Mouse (Mus musculus) liver, embryonic 13.5 days (tissue): ENCODE data around the gene Imp3. TPM values are rescaled to one million over a fixed set of nuclear protein-coding genes. Genes with fewer than 3 reads are reported as not detected.
A peak's percentile ranks its signal among the peaks of the same experiment; 100 is the strongest.

Experiments
- ATAC-seq: fragments of 200-750 bp; cut with Nextera tagmentation; 2 replicates; pipeline ENCODE4 v1.8.0; 2017; ENCODE audit warnings: low read depth, mild to moderate bottlenecking, moderate number of reproducible peaks, moderate library complexity
- DNase-seq: peaks from one replicate; pipeline ENCODE4 v3.0.0; 2022
- H3K27ac ChIP-seq: fragments of 300-500 bp; sonication (generic); 2 replicates; pipeline ENCODE4 v1.5.1; 2015; ENCODE audit warnings: moderate library complexity, mild to moderate bottlenecking, inconsistent platforms
- H3K27me3 ChIP-seq: fragments of 300-500 bp; sonication (generic); 2 replicates; pipeline ENCODE4 v1.6.1; 2015; ENCODE audit warnings: mild to moderate bottlenecking, inconsistent platforms
- H3K36me3 ChIP-seq: fragments of 300-500 bp; sonication (generic); 2 replicates; pipeline ENCODE4 v1.6.1; 2015; ENCODE audit warnings: mild to moderate bottlenecking, inconsistent platforms
- H3K4me1 ChIP-seq: fragments of 300-500 bp; sonication (generic); replicated peaks from 2 replicates; pipeline ENCODE4 v1.6.1; 2015; ENCODE audit warnings: inconsistent platforms
- H3K4me2 ChIP-seq: fragments of 300-500 bp; sonication (generic); 2 replicates; pipeline ENCODE4 v1.6.1; 2015; ENCODE audit warnings: inconsistent platforms, mild to moderate bottlenecking, moderate library complexity
- H3K4me3 ChIP-seq: fragments of 300-500 bp; sonication (generic); replicated peaks from 2 replicates; pipeline ENCODE4 v1.5.1; 2015; ENCODE audit warnings: mild to moderate bottlenecking, inconsistent platforms
- H3K9ac ChIP-seq: fragments of 300-500 bp; sonication (generic); 2 replicates; pipeline ENCODE4 v1.6.1; 2015; ENCODE audit warnings: mild to moderate bottlenecking, inconsistent platforms
- H3K9me3 ChIP-seq: fragments of 300-500 bp; sonication (generic); replicated peaks from 2 replicates; pipeline ENCODE4 v1.6.1; 2016; ENCODE audit warnings: inconsistent platforms
- WGBS: fragments of 180-500 bp; shearing (Covaris S2); methylation state at CpG from one replicate; pipeline ENCODE4 v1.1.7; 2015; ENCODE audit not compliant: insufficient replicate concordance; 5-methylcytosine and 5-hydroxymethylcytosine counted together
- polyA plus RNA-seq: library from polyadenylated mRNA; unstranded; fragments of >200 nt; fragmentation: Nextera tagmentation; extraction: Ambion mirVana; gene quantifications from 2 replicates; pipeline ENCODE4 v1.2.1, GENCODE M21; 2015

The Imp3 gene
- polyA plus RNA-seq, 1 experiment from 2014 or later = 66.1 TPM

DNA sequence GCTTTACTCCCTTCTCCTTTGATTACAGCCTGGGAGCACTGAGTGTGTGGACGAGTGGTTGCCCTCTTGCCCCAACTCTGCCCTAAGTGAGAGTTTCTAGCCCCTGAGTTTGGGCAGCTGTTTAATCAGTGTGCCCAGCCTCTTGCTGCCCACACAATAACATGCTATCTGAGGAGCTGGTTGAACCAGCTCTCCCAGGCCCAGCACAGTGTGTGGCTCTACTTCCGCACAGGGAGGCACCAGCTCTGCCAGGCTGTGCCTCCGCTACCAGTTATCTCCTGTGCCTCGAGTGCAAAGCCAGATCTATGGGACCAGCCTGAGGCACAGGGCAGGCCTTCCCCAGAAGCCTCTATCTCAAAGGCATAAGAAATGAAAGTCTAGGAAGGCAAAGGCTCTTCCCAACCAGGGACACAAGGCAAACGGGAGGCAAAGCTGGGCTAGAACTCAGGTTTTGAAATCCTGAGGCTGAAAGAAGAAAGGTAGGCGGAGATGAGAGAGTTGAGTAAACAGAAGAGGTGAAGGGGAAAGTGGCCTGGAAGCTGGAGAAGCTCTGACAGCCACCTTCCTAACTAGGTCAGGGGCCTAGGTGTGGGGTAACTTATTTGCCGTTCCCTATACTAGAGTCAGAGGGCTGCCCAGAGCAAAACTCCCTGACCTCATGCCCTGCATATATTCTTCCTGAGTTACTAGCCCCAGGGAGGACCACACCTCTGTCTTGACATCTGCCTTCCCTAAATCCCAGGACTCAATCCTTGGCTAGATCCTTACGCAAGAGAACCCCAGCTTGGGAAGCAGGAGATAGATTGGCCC, 13.2 kb upstream of the Imp3 start:
- DNase-seq = no peak
- ATAC-seq = no peak
- H3K27ac ChIP-seq = no peak overlapping the region; the same call in 1 of the 2 replicates

GRCm38 (mm10) chr9:56924651-56925027, 12.6 kb upstream of the Imp3 start:
- DNase-seq = no peak

More for the DNA sequence above, 13.2 kb upstream of the Imp3 start:
- peak overlapping the region; percentile 48 for H3K4me2 ChIP-seq
- no peak overlapping the region for H3K9ac ChIP-seq
- H3K9me3 ChIP-seq = no peaks in the 10 kb centered on the region
- H3K36me3 ChIP-seq = peaks cover 6% of the 10 kb centered on the region
- WGBS = 54% methylated on average over 8 of the region's 8 CpGs
- H3K4me1 ChIP-seq = peaks cover 54% of the 10 kb centered on the region
- peaks cover 23% of the 10 kb centered on the region for H3K27me3 ChIP-seq
- peak overlapping the region; percentile 21 for H3K4me3 ChIP-seq

GRCm38 (mm10) chr9:56925291-56926024, 11.8 kb upstream of the Imp3 start:
- Histone ChIP-seq H3K9me3 (no peaks in the 10 kb centered on the region), H3K27ac (no peak overlapping the region), H3K9ac (0 out of 2 replicates have a peak overlapping the region, but pooled peaks have one; percentile 22), H3K4me2 (peak overlapping the region; percentile 48), H3K4me1 (peaks cover 55% of the 10 kb centered on the region), H3K4me3 (peak overlapping the region; percentile 18), H3K36me3 (peaks cover 6% of the 10 kb centered on the region), H3K27me3 (peaks cover 37% of the 10 kb centered on the region)
- no peak for DNase-seq
- ATAC-seq = no peak
- WGBS = 80% methylated on average over 26 of the region's 26 CpGs

More at GRCm38 (mm10) chr9:56924651-56925027, 12.6 kb upstream of the Imp3 start:
- peaks cover 55% of the 10 kb centered on the region for H3K4me1 ChIP-seq
- no peaks in the 10 kb centered on the region for H3K9me3 ChIP-seq
- H3K36me3 ChIP-seq = peaks cover 6% of the 10 kb centered on the region
- H3K4me3 ChIP-seq = peak overlapping the region; percentile 21
- ATAC-seq = peak; percentile 13; the same call in 1 of the 2 replicates
- no peak overlapping the region for H3K27ac ChIP-seq
- H3K9ac ChIP-seq = 0 out of 2 replicates have a peak overlapping the region, but pooled peaks have one; percentile 22
- 18% methylated on average over 7 of the region's 7 CpGs for WGBS
- H3K4me2 ChIP-seq = peak overlapping the region; percentile 48
- H3K27me3 ChIP-seq = peaks cover 29% of the 10 kb centered on the region

DNA sequence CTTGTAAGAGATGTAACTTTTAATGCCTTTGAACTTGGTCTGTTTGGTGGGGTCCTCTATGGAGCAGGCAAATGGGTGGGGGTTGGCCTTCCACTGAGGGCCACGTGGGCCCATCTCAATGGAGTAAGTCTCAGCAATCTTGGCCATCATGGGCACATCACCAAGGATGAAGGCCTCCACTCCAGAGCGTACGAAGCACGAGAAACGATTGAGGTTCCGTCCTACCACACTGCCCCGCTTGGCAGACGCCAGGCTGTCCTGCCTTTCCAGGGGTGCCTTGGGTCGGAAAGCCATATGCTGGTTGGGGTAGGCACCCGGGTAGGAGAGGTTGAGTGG, 11.3 kb upstream of the Imp3 start:
- 84% methylated on average over 10 of the region's 10 CpGs for WGBS
- H3K4me2 ChIP-seq = peak overlapping the region; percentile 84; the same call in 1 of the 2 replicates
- H3K36me3 ChIP-seq = peaks cover 6% of the 10 kb centered on the region
- ATAC-seq (no peak), DNase-seq (no peak)
- H3K27me3 ChIP-seq = peaks cover 42% of the 10 kb centered on the region
- peaks cover 55% of the 10 kb centered on the region for H3K4me1 ChIP-seq
- no peak overlapping the region for H3K9ac ChIP-seq
- no peak overlapping the region for H3K4me3 ChIP-seq
- H3K27ac ChIP-seq = no peak overlapping the region
- H3K9me3 ChIP-seq = no peaks in the 10 kb centered on the region

DNA sequence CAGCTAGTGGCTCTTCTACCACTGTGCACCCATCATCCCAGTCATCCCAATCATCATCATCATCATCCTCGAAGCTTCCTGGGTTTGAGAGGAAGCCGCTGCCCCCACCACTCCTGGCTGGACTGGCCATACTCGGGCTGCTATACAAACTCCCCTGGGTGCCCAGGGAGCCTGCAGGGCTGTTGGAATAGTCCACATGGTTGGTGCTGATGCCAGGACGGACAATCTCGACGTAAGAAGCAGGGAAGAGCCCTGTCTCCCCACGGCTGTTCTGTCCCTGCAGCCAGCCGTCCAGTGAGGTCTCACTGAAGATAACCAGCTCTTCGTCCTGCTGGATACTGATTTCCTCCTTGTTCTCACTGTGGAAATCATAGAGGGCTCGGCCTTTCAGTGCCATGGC, 10.9 kb upstream of the Imp3 start:
- ATAC-seq = no peak
- WGBS = 67% methylated on average over 10 of the region's 10 CpGs
- no peak for DNase-seq
- Histone ChIP-seq H3K9ac (no peak overlapping the region; the same call in 1 of the 2 replicates), H3K4me2 (peak overlapping the region; percentile 84), H3K4me1 (peaks cover 55% of the 10 kb centered on the region), H3K36me3 (peaks cover 6% of the 10 kb centered on the region), H3K4me3 (no peak overlapping the region), H3K9me3 (no peaks in the 10 kb centered on the region), H3K27me3 (peaks cover 46% of the 10 kb centered on the region), H3K27ac (no peak overlapping the region; the same call in 1 of the 2 replicates)

DNA sequence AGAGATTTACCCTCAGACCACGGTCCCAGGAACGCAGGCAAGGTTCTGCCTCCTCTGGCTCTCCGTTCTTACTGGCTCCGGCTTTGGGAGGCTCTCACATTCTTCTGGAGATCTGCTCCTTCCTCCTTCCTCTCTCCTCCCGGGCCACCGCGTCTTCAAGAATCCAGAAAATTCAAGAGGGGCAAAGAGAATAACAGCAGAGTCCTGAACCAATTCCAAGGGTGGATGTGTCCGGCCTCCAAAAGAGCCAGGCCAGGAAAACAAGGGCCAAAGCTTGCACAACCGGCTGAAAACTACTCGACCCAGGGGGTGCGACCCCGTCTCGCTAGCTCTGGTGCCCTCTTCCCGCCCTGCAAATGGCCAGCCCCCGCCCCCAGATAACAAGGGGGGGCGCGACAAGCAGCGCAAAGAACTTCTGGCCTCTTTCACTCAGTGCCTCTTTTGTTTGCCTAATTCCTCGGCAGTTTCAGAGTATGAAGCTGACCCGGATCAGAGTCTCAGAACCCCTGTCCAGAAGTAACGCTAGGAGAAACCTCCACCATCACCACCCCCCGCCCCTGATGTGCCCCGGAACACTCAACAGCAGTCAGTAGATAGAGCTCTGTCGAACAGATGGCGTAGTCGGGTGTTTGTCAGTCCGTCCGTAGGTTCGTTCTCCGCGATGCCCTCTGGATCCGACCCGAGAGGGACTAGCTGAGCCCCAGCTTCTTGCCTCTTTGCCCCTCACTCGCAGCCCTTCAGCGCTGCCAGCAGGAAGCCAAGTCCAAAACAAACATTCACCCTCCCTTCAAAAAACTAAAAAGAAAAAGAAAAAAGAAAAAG, 9.9 kb upstream of the Imp3 start:
- peaks cover 48% of the 10 kb centered on the region for H3K27me3 ChIP-seq
- 2% methylated on average over 35 of the region's 35 CpGs for WGBS

GRCm38 (mm10) chr9:56928041-56928811, 9.0 kb upstream of the Imp3 start, which contains the start of gene Snx33:
TSS of gene Snx33 (minus strand) at chr9:56928371.
- H3K4me2 ChIP-seq = peak within 1 kb of the TSS; percentile 84
- H3K9me3 ChIP-seq = no peaks in the 10 kb centered on the region
- no peaks in the 10 kb centered on the region for H3K36me3 ChIP-seq
- peak within 1 kb of the TSS; percentile 67 for H3K4me3 ChIP-seq
- peak within 1 kb of the TSS; percentile 70 for H3K27ac ChIP-seq
- H3K9ac ChIP-seq = peak within 1 kb of the TSS; percentile 76
- 0% methylated on average over 46 of the region's 50 CpGs for WGBS
- H3K27me3 ChIP-seq = peaks cover 48% of the 10 kb centered on the region
- peaks cover 49% of the 10 kb centered on the region for H3K4me1 ChIP-seq
- peak; percentile 68 for DNase-seq
- peak; percentile 74 for ATAC-seq

More for the DNA sequence above, 9.9 kb upstream of the Imp3 start:
- Histone ChIP-seq H3K36me3 (no peaks in the 10 kb centered on the region), H3K4me3 (peak overlapping the region; percentile 67), H3K9me3 (no peaks in the 10 kb centered on the region), H3K27ac (peak overlapping the region; percentile 70), H3K4me2 (peak overlapping the region; percentile 84), H3K9ac (peak overlapping the region; percentile 76), H3K4me1 (peaks cover 55% of the 10 kb centered on the region)
- 0 out of 2 replicates have a peak, but pooled peaks have one; percentile 29 for ATAC-seq
- no peak for DNase-seq

DNA sequence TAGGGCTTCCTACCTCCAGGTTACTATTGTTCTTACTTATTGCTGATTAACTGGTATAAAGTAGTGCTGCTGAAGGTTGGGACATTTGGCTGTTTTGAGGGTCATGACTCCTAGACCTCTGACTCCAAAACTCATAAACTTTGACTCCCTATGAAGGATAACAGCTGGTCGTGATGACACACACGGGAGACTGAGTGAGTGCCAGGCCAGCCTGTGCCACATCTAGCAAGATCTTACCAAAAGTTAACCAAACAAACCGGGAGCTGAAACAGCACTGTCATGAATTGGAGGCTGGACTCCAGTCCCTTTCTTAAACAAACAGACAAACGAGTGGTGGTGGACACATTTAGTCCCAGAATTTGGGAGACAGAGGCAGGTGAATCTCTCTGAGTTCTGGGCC, 7.8 kb upstream of the Imp3 start:
- H3K36me3 ChIP-seq = no peaks in the 10 kb centered on the region
- peaks cover 48% of the 10 kb centered on the region for H3K27me3 ChIP-seq
- no peak overlapping the region for H3K9ac ChIP-seq
- DNase-seq (no peak), ATAC-seq (no peak)
- H3K9me3 ChIP-seq = no peaks in the 10 kb centered on the region
- no peak overlapping the region for H3K4me2 ChIP-seq
- H3K4me1 ChIP-seq = peaks cover 37% of the 10 kb centered on the region
- H3K27ac ChIP-seq = no peak overlapping the region
- 42% methylated on average over 4 of the region's 4 CpGs for WGBS
- no peak overlapping the region for H3K4me3 ChIP-seq

DNA sequence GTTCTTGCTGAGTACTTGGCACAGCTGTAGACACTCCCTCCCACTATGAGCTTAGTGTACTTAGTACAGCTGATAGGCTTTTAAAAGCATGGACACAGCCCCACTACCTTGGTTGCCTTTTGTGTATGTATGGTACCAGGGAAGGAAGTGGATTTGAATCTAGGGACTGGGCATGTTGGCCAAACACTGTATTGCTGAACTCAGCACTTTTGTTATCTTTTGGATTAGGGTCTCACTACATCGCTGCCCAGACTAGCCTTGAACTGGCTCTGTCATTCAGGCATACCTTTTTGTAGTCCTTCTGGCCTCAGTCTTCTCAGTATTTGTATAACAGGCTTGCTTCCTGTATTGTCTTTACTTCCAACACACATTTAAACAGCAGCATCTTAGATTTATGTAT, 6.7 kb upstream of the Imp3 start:
- Histone ChIP-seq H3K4me3 (no peak overlapping the region), H3K4me2 (no peak overlapping the region), H3K9me3 (no peaks in the 10 kb centered on the region), H3K4me1 (peaks cover 28% of the 10 kb centered on the region), H3K36me3 (no peaks in the 10 kb centered on the region), H3K27me3 (peaks cover 48% of the 10 kb centered on the region), H3K9ac (no peak overlapping the region), H3K27ac (no peak overlapping the region)
- WGBS = 44% methylated on average over 1 of the region's 1 CpGs
- no peak for DNase-seq
- ATAC-seq = no peak

DNA sequence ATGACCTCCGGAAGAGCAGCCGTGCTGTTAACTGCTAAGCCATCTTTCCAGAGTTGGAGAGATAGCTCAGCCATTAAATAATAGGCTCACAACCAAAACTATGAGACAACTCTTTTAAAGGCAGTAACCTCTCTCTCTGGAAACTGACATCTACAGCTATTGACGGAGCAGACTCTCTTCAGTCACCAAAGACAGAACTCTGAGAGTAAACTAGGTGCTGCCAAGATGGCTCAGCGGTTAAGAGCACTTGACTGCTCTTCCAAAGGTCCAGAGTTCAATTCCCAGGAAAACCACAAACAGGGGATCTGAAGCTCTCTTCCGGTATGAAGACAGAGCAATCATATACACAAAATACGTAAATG, 433 bp upstream of the Imp3 start:
- Histone ChIP-seq H3K27me3 (no peaks in the 10 kb centered on the region), H3K4me2 (peak overlapping the region; percentile 77), H3K9me3 (no peaks in the 10 kb centered on the region), H3K36me3 (0 out of 2 replicates have a peak, but pooled peaks cover 8% of the 10 kb centered on the region), H3K9ac (peak overlapping the region; percentile 68), H3K4me1 (peaks cover 29% of the 10 kb centered on the region), H3K4me3 (peak overlapping the region; percentile 89), H3K27ac (peak overlapping the region; percentile 67)
- no peak for DNase-seq
- 0 out of 2 replicates have a peak, but pooled peaks have one; percentile 3 for ATAC-seq
- WGBS = 14% methylated on average over 6 of the region's 6 CpGs
